Mouse (Mus musculus): ENCODE measurements around the gene A830005F24Rik.
"Not testable (repeated sequence)": the region's sequence is repeated elsewhere in the genome, so short reads cannot be mapped to it uniquely, and the experiment has no call there.

A830005F24Rik gene

GRCm38 (mm10) chr13:48513003-48513929 lies at the start of gene A830005F24Rik, which contains the start of gene Zfp169:
Gene A830005F24Rik, plus strand, starts transcription at chr13:48513570.
Gene Zfp169, minus strand, starts transcription at chr13:48513451.
- ATAC-seq (ENCODE audit: low TSS enrichment): peak; percentile 99

DNA sequence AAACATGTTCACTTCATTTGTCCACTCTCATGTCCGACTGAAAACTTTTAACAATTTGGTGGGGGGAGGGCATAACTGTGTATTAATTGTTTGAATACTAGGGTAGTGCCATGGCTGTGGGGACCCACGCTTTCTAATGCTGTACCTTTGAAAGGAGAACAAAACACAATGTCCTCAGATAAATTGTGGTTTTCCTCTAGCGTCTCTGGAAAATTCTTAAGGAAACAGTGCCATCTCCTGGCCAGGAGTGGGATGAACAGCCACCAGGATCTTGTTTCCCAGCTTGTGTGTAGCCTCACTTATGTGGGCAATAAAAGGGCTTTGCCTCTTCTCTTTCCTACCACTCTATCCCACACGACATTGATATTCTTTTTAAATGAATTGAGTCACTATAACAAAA lies 49.2 kb upstream of the A830005F24Rik start:
- peak; percentile 69 for ATAC-seq (ENCODE audit: low TSS enrichment)

GRCm38 (mm10) chr13:48466186-48466585 lies 47.2 kb upstream of the A830005F24Rik start:
- ATAC-seq (ENCODE audit: low TSS enrichment): no peak

- no peak for ATAC-seq (ENCODE audit: low TSS enrichment)
Observed at GRCm38 (mm10) chr13:48468656-48469180, 44.7 kb upstream of the A830005F24Rik start.

GRCm38 (mm10) chr13:48483606-48484005 lies 29.8 kb upstream of the A830005F24Rik start:
- ATAC-seq (ENCODE audit: low TSS enrichment): peak; percentile 63

DNA sequence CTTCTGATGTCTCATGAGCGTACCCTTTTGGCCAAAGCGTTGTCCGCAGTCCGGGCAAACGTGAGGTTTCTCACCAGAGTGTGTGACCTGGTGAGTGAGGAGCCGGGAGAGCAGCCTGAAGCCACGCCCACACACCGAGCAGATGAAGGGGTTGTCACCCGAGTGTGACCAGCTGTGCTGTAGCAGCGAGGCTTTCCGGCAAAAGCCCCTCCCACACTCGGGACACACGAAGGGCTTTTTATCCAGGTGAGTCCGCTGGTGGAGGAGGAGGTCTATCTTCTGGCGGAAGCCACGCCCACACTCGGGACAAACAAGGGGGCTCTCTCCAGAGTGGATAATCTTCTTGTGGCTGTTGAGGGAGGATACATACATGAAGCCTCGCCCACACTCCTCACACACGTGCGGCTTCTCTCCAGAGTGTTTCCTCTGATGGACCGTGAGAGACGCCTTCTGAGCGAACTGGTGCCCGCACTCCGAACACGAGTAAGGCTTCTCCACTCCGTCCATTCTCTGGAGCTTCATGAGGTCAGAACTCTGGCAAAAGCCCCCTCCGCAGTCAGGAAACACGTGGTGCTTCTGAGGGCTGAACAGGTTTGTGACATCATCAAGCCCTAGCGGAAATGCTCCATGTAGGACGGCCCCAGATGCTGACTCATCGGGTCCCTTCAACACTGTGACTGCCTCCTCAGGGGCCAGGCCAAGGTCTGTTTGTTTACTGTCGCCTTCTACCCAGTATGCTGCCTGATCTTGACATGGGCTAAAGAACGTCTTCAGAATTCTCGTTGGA lies 22.8 kb upstream of the A830005F24Rik start:
- ATAC-seq (ENCODE audit: low TSS enrichment): no peak

GRCm38 (mm10) chr13:48493183-48493582 lies 20.2 kb upstream of the A830005F24Rik start:
- ATAC-seq (ENCODE audit: low TSS enrichment): peak; percentile 58

- peak; percentile 99 for ATAC-seq (ENCODE audit: low TSS enrichment)
Observed at GRCm38 (mm10) chr13:48497693-48498221, 15.6 kb upstream of the A830005F24Rik start.

- no peak for ATAC-seq (ENCODE audit: low TSS enrichment)
Observed at GRCm38 (mm10) chr13:48498676-48499075, 14.7 kb upstream of the A830005F24Rik start.

- ATAC-seq (ENCODE audit: low TSS enrichment): no peak
Observed at GRCm38 (mm10) chr13:48502422-48502821, 10.9 kb upstream of the A830005F24Rik start.

DNA sequence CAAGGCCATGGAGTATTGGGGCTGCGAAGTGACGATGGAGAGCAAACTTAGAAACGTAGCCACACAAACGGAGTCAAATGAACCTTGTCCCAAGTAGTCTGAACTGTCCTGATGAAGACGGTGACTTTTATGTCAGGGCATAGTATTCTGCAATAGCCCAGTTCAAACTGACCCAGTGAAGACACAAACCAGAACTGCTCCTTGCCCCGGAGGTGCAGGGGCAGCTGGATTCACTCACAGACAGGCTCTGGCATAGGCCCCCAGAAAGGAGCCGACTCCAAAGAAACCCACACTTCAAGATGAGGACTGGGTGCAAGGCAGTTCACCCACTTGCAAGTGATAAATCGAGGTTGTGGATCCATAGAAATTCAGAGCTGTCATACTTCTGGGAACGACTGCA lies 4.7 kb upstream of the A830005F24Rik start:
- no peak for ATAC-seq (ENCODE audit: low TSS enrichment)

GRCm38 (mm10) chr13:48515861-48516260 lies 2.5 kb downstream of the A830005F24Rik start:
- ATAC-seq (ENCODE audit: low TSS enrichment): no peak

- ATAC-seq (ENCODE audit: low TSS enrichment): not testable (repeated sequence)
Observed at GRCm38 (mm10) chr13:48519122-48519521, 5.8 kb downstream of the A830005F24Rik start.

DNA sequence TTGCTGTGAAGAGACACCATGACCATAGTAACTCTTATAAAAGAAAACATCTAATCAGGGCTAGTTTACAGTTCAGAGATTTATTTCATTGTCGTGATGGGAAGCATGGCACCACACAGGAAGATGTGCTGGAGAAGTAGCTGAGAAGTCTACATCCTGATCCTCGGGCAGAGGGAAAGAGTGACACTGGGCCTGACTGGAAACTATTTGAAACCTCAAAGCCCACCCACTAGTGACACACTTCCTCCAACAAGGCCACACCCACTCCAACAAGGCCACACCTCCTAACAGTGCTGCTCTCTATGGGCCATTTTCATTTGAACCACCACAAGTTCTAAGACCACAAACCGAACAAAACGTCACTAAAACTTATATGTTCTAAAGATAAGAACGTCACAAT lies 12.4 kb downstream of the A830005F24Rik start:
- ATAC-seq (ENCODE audit: low TSS enrichment): no peak

- ATAC-seq (ENCODE audit: low TSS enrichment): peak; percentile 88
Observed at GRCm38 (mm10) chr13:48528123-48528871, 14.9 kb downstream of the A830005F24Rik start.

DNA sequence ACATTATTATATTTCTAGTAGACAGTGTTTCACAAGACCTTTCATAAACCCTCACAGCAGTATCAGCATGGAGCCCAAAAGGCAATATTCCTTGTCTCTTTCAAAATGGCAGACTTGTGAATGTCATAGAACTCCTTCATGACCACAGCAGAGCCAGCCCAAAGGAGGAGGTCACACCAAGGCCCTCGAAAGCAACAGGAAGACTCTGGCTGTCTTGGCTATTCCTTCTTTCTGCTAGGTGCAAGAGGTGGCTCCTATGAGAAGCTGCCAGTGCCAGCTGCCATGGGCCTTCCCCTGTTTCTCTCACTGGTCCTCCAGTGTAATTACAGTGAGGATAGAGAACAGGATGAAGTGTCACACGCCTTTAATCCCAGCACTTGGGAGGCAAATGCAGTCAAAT lies 15.7 kb downstream of the A830005F24Rik start:
- ATAC-seq (ENCODE audit: low TSS enrichment): no peak

GRCm38 (mm10) chr13:48530685-48531084 lies 17.3 kb downstream of the A830005F24Rik start:
- ATAC-seq (ENCODE audit: low TSS enrichment): no peak

DNA sequence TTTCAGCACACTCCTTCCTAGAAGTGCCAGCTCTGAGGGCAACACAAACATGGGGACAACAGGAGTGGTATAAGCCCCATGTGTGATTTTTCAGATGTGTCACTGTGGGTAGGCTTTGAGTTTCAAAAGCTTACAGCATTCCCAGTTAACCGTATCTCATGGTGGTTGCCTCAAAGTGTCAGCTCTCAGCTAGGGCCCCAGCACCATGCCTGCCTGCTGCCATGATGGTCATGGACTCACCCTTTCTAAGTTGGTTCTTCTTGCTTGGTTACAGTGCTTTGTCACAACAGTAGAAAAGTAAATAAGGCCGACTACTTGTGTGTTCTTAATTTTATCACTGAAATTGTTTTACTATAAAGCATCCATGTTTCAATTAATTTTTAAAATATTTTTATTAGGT lies 18.1 kb downstream of the A830005F24Rik start:
- ATAC-seq (ENCODE audit: low TSS enrichment): no peak

GRCm38 (mm10) chr13:48533441-48533840 lies 20.1 kb downstream of the A830005F24Rik start:
- no peak for ATAC-seq (ENCODE audit: low TSS enrichment)

- no peak for ATAC-seq (ENCODE audit: low TSS enrichment)
Observed at GRCm38 (mm10) chr13:48540488-48540887, 27.1 kb downstream of the A830005F24Rik start.

GRCm38 (mm10) chr13:48544391-48544790 lies 31.0 kb downstream of the A830005F24Rik start:
- ATAC-seq (ENCODE audit: low TSS enrichment): no peak
